Mouse (Mus musculus) midbrain, embryonic 11.5 days (tissue): ENCODE measurements around the gene Scn5a. TPM values are rescaled to one million over a fixed set of nuclear protein-coding genes. Genes with fewer than 3 reads are reported as not detected.

Experiments
- ATAC-seq: fragments of 200-750 bp; cut with Nextera tagmentation; 2 replicates; pipeline ENCODE4 v1.8.0; 2017; ENCODE audit warnings: moderate TSS enrichment, moderate library complexity; ENCODE audit not compliant: low FRiP score
- DNase-seq: peaks from one replicate; pipeline ENCODE4 v3.0.0; 2015; ENCODE audit warnings: low spot score; ENCODE audit errors: missing footprints
- H3K27ac ChIP-seq: fragments of 300-500 bp; sonication (generic); 2 replicates; pipeline ENCODE4 v1.5.1; 2014; ENCODE audit warnings: low read depth, low read length
- H3K27me3 ChIP-seq: fragments of 300-500 bp; sonication (generic); 2 replicates; pipeline ENCODE4 v1.6.1; 2014; ENCODE audit warnings: mild to moderate bottlenecking, low read length, moderate library complexity, mixed read lengths; ENCODE audit not compliant: control insufficient read depth, insufficient read depth
- H3K36me3 ChIP-seq: fragments of 300-500 bp; sonication (generic); 2 replicates; pipeline ENCODE4 v1.6.1; 2014; ENCODE audit warnings: mild to moderate bottlenecking, low read length, moderate library complexity, mixed read lengths; ENCODE audit not compliant: control insufficient read depth, insufficient read depth
- H3K4me1 ChIP-seq: fragments of 300-500 bp; sonication (generic); 2 replicates; pipeline ENCODE4 v1.6.1; 2014; ENCODE audit warnings: low read length; ENCODE audit not compliant: control insufficient read depth, insufficient read depth
- H3K4me2 ChIP-seq: fragments of 300-500 bp; sonication (generic); 2 replicates; pipeline ENCODE4 v1.6.1; 2014; ENCODE audit warnings: mild to moderate bottlenecking, moderate library complexity
- H3K4me3 ChIP-seq: fragments of 300-500 bp; sonication (generic); 2 replicates; pipeline ENCODE4 v1.5.1; 2014; ENCODE audit warnings: low read depth, low read length
- H3K9ac ChIP-seq: fragments of 300-500 bp; sonication (generic); 2 replicates; pipeline ENCODE4 v1.6.1; 2014; ENCODE audit warnings: low read length
- H3K9me3 ChIP-seq: fragments of 300-500 bp; sonication (generic); 2 replicates; pipeline ENCODE4 v1.6.1; 2016; ENCODE audit warnings: low read length; ENCODE audit not compliant: control insufficient read depth
- WGBS: fragments of 180-500 bp; shearing (Covaris S2); extraction: QIAGEN DNeasy Blood & Tissue Kit; methylation state at CpG from one replicate; pipeline ENCODE4 v1.1.7; 2014; 5-methylcytosine and 5-hydroxymethylcytosine counted together
- polyA plus RNA-seq: library from polyadenylated mRNA; unstranded; fragments of >200 nt; fragmentation: Nextera tagmentation; extraction: Ambion mirVana; gene quantifications from 2 replicates; pipeline ENCODE4 v1.2.1, GENCODE M21; 2014

Scn5a gene
- polyA plus RNA-seq, 1 experiment from 2014 or later = 0.16 TPM

GRCm38 (mm10) chr9:119589592-119589991 is 10.8 kb upstream of the Scn5a start:
- WGBS = 85% methylated on average over 8 of the region's 8 CpGs
- H3K9me3 ChIP-seq = no peaks in the 10 kb centered on the region

DNA sequence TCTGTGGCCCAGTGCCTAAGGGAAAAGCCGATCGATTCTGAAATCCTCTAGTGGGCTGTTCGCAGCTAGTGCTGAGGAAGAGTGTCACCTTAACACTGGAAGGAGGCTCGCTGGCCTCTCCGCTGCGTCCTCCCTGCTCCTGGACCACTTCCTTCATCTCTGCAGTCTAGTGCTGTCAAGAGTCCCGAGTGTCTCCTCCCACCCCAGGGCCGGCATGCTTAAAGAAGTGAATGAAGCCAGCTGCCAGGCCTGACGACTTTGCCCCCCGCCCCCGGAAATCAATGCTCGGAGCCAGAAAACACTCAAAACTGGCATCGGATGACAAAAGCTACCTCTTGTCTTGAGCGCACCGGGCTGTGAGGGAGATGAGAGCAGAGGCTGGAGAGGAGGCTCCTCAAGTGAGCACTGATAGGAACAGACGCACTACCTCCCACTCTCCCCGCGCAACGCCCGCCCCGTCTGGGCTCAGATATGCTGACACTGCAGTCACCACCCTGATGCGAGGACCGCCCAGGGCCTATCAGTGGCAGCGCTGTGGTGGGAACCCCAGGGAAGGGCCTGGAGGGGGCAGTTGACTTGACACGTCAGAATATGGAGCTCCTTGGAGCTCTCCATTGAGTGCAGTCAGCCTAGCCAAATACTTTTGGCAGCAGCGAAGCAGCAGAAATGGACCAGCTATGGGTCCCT is 10.1 kb upstream of the Scn5a start:
- Histone ChIP-seq H3K9ac (no peak overlapping the region), H3K36me3 (no peaks in the 10 kb centered on the region), H3K27ac (no peak overlapping the region), H3K27me3 (no peaks in the 10 kb centered on the region; the same call in 1 of the 2 replicates), H3K4me3 (no peak overlapping the region), H3K4me2 (no peak overlapping the region), H3K4me1 (no peaks in the 10 kb centered on the region), H3K9me3 (no peaks in the 10 kb centered on the region)
- DNase-seq (peak; percentile 79), ATAC-seq (no peak)
- 51% methylated on average over 26 of the region's 26 CpGs for WGBS

More at GRCm38 (mm10) chr9:119589592-119589991, 10.8 kb upstream of the Scn5a start:
- Histone ChIP-seq H3K4me2 (no peak overlapping the region), H3K4me1 (no peaks in the 10 kb centered on the region), H3K4me3 (no peak overlapping the region), H3K27me3 (no peaks in the 10 kb centered on the region; the same call in 1 of the 2 replicates), H3K9ac (no peak overlapping the region), H3K36me3 (no peaks in the 10 kb centered on the region), H3K27ac (no peak overlapping the region)
- ATAC-seq = no peak
- no peak for DNase-seq

GRCm38 (mm10) chr9:119580668-119581067 is 1.9 kb upstream of the Scn5a start:
- Histone ChIP-seq H3K9me3 (no peaks in the 10 kb centered on the region), H3K4me3 (no peak overlapping the region), H3K4me2 (no peak overlapping the region), H3K36me3 (no peaks in the 10 kb centered on the region), H3K27me3 (peaks cover 63% of the 10 kb centered on the region), H3K27ac (no peak overlapping the region), H3K4me1 (peaks cover 8% of the 10 kb centered on the region), H3K9ac (no peak overlapping the region)
- peak; percentile 98 for DNase-seq
- WGBS = 0% methylated on average over 6 of the region's 6 CpGs
- peak; percentile 58 for ATAC-seq

GRCm38 (mm10) chr9:119580187-119580586 is 1.4 kb upstream of the Scn5a start:
- Histone ChIP-seq H3K4me2 (no peak overlapping the region), H3K9ac (no peak overlapping the region), H3K36me3 (no peaks in the 10 kb centered on the region), H3K27ac (no peak overlapping the region), H3K9me3 (no peaks in the 10 kb centered on the region), H3K4me3 (no peak overlapping the region), H3K27me3 (peaks cover 68% of the 10 kb centered on the region), H3K4me1 (peaks cover 8% of the 10 kb centered on the region)
- peak; percentile 12; the same call in 1 of the 2 replicates for ATAC-seq
- peak; percentile 82 for DNase-seq
- WGBS = 89% methylated on average over 17 of the region's 17 CpGs

DNA sequence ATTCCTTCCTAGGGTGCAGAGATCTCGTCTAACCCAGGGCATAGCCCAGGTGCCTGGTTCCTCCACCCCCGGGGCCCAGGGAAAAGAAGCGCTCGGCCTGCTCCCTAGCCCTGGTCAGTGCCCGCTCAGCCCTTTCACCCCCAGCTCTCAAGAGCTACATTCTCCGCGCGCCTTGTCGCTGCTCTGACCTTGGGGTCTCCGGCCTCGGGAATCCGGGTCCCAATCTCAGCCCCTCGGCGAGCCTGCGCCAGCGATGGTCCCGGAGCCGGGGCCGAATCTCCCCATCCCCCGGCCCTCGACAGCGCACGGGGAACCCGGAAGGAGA is 543 bp downstream of the Scn5a start:
- DNase-seq (peak; percentile 92), ATAC-seq (0 out of 2 replicates have a peak, but pooled peaks have one; percentile 1)
- H3K9ac ChIP-seq = 0 out of 2 replicates have a peak overlapping the region, but pooled peaks have one; percentile 25
- peaks cover 87% of the 10 kb centered on the region for H3K27me3 ChIP-seq
- 1% methylated on average over 24 of the region's 24 CpGs for WGBS
- H3K36me3 ChIP-seq = no peaks in the 10 kb centered on the region
- peaks cover 8% of the 10 kb centered on the region for H3K4me1 ChIP-seq
- H3K4me3 ChIP-seq = peak overlapping the region; percentile 41
- H3K4me2 ChIP-seq = peak overlapping the region; percentile 68
- no peak overlapping the region for H3K27ac ChIP-seq
- no peaks in the 10 kb centered on the region for H3K9me3 ChIP-seq

GRCm38 (mm10) chr9:119576977-119577376 is 1.8 kb downstream of the Scn5a start:
- DNase-seq = peak; percentile 79
- Histone ChIP-seq H3K4me2 (no peak overlapping the region), H3K27me3 (peaks cover 94% of the 10 kb centered on the region), H3K4me1 (peaks cover 9% of the 10 kb centered on the region), H3K9me3 (no peaks in the 10 kb centered on the region), H3K27ac (no peak overlapping the region), H3K4me3 (no peak overlapping the region), H3K9ac (no peak overlapping the region), H3K36me3 (no peaks in the 10 kb centered on the region)
- WGBS = 83% methylated on average over 2 of the region's 2 CpGs
- no peak for ATAC-seq

GRCm38 (mm10) chr9:119575732-119576131 is 3.1 kb downstream of the Scn5a start:
- no peak for ATAC-seq
- Histone ChIP-seq H3K4me1 (peaks cover 19% of the 10 kb centered on the region), H3K9ac (no peak overlapping the region), H3K27ac (no peak overlapping the region), H3K4me2 (no peak overlapping the region), H3K36me3 (no peaks in the 10 kb centered on the region), H3K4me3 (no peak overlapping the region), H3K9me3 (no peaks in the 10 kb centered on the region), H3K27me3 (peaks cover 96% of the 10 kb centered on the region)
- DNase-seq = no peak
- 59% methylated on average over 9 of the region's 9 CpGs for WGBS

DNA sequence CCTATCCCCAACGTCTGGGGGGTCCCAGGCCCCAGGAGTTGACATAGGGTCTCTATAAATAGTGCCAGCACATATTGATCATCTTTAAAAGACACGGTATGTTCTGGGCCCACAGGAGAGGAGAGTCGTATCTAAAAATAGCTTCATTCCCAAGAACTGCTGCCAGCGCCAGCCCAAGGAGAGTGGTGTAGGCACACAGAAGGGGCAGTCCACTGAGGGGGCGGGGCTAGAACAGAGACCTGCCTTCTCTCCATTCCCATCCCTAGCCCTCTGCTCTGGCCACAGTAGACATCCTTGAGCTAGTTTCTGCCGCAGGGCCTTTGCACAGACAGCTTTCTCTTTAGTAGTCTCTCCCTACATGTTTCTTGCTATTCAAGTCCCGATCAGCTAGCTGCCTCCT is 4.5 kb downstream of the Scn5a start:
- Histone ChIP-seq H3K36me3 (no peaks in the 10 kb centered on the region), H3K27ac (no peak overlapping the region), H3K4me1 (peaks cover 19% of the 10 kb centered on the region), H3K4me3 (no peak overlapping the region), H3K9ac (no peak overlapping the region), H3K27me3 (peaks cover 97% of the 10 kb centered on the region), H3K4me2 (no peak overlapping the region), H3K9me3 (no peaks in the 10 kb centered on the region)
- ATAC-seq = no peak
- no peak for DNase-seq
- 78% methylated on average over 7 of the region's 7 CpGs for WGBS

DNA sequence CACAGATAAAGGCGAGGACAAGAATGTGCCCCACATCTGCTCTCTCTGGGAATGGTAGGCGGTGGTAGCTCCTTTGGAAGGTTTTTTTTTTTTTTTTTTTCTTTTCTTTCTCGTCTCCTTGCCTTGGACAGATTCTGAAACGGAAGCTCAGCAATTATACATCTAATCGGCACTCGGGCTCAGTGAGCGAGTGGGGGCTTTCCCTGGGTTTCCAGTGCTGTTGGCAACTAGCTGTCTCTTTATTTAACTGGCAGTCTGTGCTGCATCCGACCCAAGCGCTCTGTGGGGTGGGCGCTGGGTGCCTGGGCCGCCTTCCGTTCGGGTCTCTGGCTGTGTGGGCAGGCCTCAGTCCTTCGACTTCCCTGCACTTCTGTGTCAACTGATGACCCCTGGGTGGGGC is 5.8 kb downstream of the Scn5a start:
- no peak overlapping the region for H3K9ac ChIP-seq
- H3K4me3 ChIP-seq = no peak overlapping the region
- ATAC-seq = no peak
- peaks cover 97% of the 10 kb centered on the region for H3K27me3 ChIP-seq
- no peaks in the 10 kb centered on the region for H3K9me3 ChIP-seq
- H3K4me2 ChIP-seq = no peak overlapping the region
- peaks cover 12% of the 10 kb centered on the region for H3K4me1 ChIP-seq
- DNase-seq = no peak
- 46% methylated on average over 14 of the region's 14 CpGs for WGBS
- H3K27ac ChIP-seq = no peak overlapping the region
- no peaks in the 10 kb centered on the region for H3K36me3 ChIP-seq
